Mouse (Mus musculus): ENCODE measurements around the gene Dazap1. TPM values are rescaled to one million over a fixed set of nuclear protein-coding genes. Genes with fewer than 3 reads are reported as not detected.

Dazap1 gene
- polyA plus RNA-seq, 1 experiment, result 52.1 TPM

Other genes with a start within 250 kb of the Dazap1 start
- 33.5 and 42.4 TPM in 2 replicates for gene Arhgap45, start 244.8 kb upstream of the Dazap1 start, polyA plus RNA-seq (2012; rRNA removed)
- gene Polr2e, start 221.7 kb upstream of the Dazap1 start, polyA plus RNA-seq (2012; rRNA removed), result 146 and 172 TPM in 2 replicates
- gene Gpx4, start 214.3 kb upstream of the Dazap1 start, polyA plus RNA-seq (2012; rRNA removed), result 282 and 473 TPM in 2 replicates
- gene Sbno2, start 155.9 kb upstream of the Dazap1 start, polyA plus RNA-seq (2012; rRNA removed), result 67.2 and 91.7 TPM in 2 replicates
- 112 and 115 TPM in 2 replicates for gene Stk11, start 145.7 kb upstream of the Dazap1 start, polyA plus RNA-seq (2012; rRNA removed)
- 1,215 and 1,440 TPM in 2 replicates for gene Atp5d, start 122.9 kb upstream of the Dazap1 start, polyA plus RNA-seq (2012; rRNA removed)
- gene Cbarp, start 120.7 kb upstream of the Dazap1 start, polyA plus RNA-seq (2012; rRNA removed), result 5.0 TPM in 2 replicates
- gene Midn, start 113.2 kb upstream of the Dazap1 start, polyA plus RNA-seq (2012; rRNA removed), result 62.7 and 89.3 TPM in 2 replicates
- 52.6 and 63.1 TPM in 2 replicates for gene Cirbp, start 95.5 kb upstream of the Dazap1 start, polyA plus RNA-seq (2012; rRNA removed)
- 15.9 and 18.2 TPM in 2 replicates for gene 1600002K03Rik, start 88.5 kb upstream of the Dazap1 start, polyA plus RNA-seq (2012; rRNA removed)
- 0.95 and 1.1 TPM in 2 replicates for gene Efna2, start 82.0 kb upstream of the Dazap1 start, polyA plus RNA-seq (2012; rRNA removed)
- gene Mum1, start 35.1 kb upstream of the Dazap1 start, polyA plus RNA-seq (2012; rRNA removed), result 24.7 and 28.6 TPM in 2 replicates
- 553 and 570 TPM in 2 replicates for gene Ndufs7, start 12.4 kb upstream of the Dazap1 start, polyA plus RNA-seq (2012; rRNA removed)
- 9.4 and 10.5 TPM in 2 replicates for gene Gamt, start 474 bp upstream of the Dazap1 start, polyA plus RNA-seq (2012; rRNA removed)
- gene Rps15, start 31.0 kb downstream of the Dazap1 start, polyA plus RNA-seq (2012; rRNA removed), result 1,621 and 1,622 TPM in 2 replicates
- gene Apc2, start 34.5 kb downstream of the Dazap1 start, polyA plus RNA-seq (2012; rRNA removed), result 0.41 and 0.45 TPM in 2 replicates
- gene 2310011J03Rik, start 59.1 kb downstream of the Dazap1 start, polyA plus RNA-seq (2012; rRNA removed), result 69.0 and 72.5 TPM in 2 replicates
- gene Pcsk4, start 68.0 kb downstream of the Dazap1 start, polyA plus RNA-seq (2012; rRNA removed), result 8.2 and 15.5 TPM in 2 replicates
- 50.1 and 127 TPM in 2 replicates for gene Reep6, start 68.5 kb downstream of the Dazap1 start, polyA plus RNA-seq (2012; rRNA removed)
- 40.5 and 73.6 TPM in 2 replicates for gene Adamtsl5, start 86.9 kb downstream of the Dazap1 start, polyA plus RNA-seq (2012; rRNA removed)
- 0.68 and 2.8 TPM in 2 replicates for gene Plk5, start 95.0 kb downstream of the Dazap1 start, polyA plus RNA-seq (2012; rRNA removed)
- gene Mex3d, start 126.2 kb downstream of the Dazap1 start, polyA plus RNA-seq (2012; rRNA removed), result 5.7 and 7.6 TPM in 2 replicates
- 104 and 116 TPM in 2 replicates for gene Mbd3, start 138.1 kb downstream of the Dazap1 start, polyA plus RNA-seq (2012; rRNA removed)
- gene Uqcr11, start 145.3 kb downstream of the Dazap1 start, polyA plus RNA-seq (2012; rRNA removed), result 2,454 and 2,475 TPM in 2 replicates
- gene Tcf3, start 172.2 kb downstream of the Dazap1 start, polyA plus RNA-seq (2012; rRNA removed), result 60.2 and 76.9 TPM in 2 replicates
- 0.09 and 0.19 TPM in 2 replicates for gene Onecut3, start 233.3 kb downstream of the Dazap1 start, polyA plus RNA-seq (2012; rRNA removed)

Data from large intestine, adult 2 months (tissue).